Mouse (Mus musculus): Measurements from ENCODE around the gene Mad1l1. TPM values are rescaled to one million over a fixed set of nuclear protein-coding genes. Genes with fewer than 3 reads are reported as not detected.

Gene Mad1l1
- total RNA-seq, 1 experiment from 2014 or later: 41.6 TPM

DNA sequence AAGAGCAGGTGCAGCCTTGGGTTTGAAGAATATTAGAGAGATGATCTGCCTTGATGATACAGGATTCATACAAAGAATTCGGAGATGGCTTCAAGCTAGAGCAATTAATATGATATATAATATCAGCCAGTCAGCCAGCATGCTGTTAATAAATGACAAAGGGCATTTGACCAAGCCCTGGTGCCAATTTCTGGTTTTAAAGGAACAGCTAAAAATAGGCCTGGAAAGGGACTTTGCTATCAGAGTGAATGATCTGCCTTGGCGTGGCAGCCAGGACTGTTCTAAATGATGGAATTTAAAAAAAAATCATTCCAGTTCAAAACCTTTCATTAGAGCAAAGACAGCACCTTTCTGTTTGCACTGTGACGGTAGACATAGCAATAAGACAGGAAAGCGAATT lies 361.6 kb downstream of the Mad1l1 start:
- no peak for ATAC-seq (replicated peaks; ENCODE audit: insufficient number of reproducible peaks, low FRiP score, low TSS enrichment, poor library complexity, severe bottlenecking)

Other genes starting within 250 kb of the Mad1l1 start
- 12.6 to 15.8 TPM (median 14.0 TPM) in 3 replicates for gene Nudt1, start 104 bp upstream of the Mad1l1 start, total RNA-seq (2017)
- gene Mrm2, start 10.3 kb upstream of the Mad1l1 start, total RNA-seq (2017): 0.57 to 3.1 TPM (median 1.9 TPM) in 3 replicates
- 11.6 to 20.9 TPM (median 12.9 TPM) in 3 replicates for gene Snx8, start 67.7 kb upstream of the Mad1l1 start, total RNA-seq (2017)
- 58.0 to 92.8 TPM (median 85.6 TPM) in 3 replicates for gene Eif3b, start 97.8 kb upstream of the Mad1l1 start, total RNA-seq (2017)
- gene Gm4869, start 124.1 kb upstream of the Mad1l1 start, total RNA-seq (2017): not detected in 3 replicates
- gene Chst12, start 184.0 kb upstream of the Mad1l1 start, total RNA-seq (2017): 30.8 to 35.1 TPM (median 32.4 TPM) in 3 replicates
- gene Grifin, start 243.5 kb upstream of the Mad1l1 start, total RNA-seq (2017): not detected in 3 replicates

All from monocyte, adult 5-6 weeks (primary cell).